Mouse (Mus musculus): ENCODE results near the gene Tmem9b. TPM values are rescaled to one million over a fixed set of nuclear protein-coding genes. Genes with fewer than 3 reads are reported as not detected.
A peak's percentile ranks its signal among the peaks of the same experiment; 100 is the strongest.

The Tmem9b gene
- polyA plus RNA-seq, 1 experiment: 45.8 TPM

DNA sequence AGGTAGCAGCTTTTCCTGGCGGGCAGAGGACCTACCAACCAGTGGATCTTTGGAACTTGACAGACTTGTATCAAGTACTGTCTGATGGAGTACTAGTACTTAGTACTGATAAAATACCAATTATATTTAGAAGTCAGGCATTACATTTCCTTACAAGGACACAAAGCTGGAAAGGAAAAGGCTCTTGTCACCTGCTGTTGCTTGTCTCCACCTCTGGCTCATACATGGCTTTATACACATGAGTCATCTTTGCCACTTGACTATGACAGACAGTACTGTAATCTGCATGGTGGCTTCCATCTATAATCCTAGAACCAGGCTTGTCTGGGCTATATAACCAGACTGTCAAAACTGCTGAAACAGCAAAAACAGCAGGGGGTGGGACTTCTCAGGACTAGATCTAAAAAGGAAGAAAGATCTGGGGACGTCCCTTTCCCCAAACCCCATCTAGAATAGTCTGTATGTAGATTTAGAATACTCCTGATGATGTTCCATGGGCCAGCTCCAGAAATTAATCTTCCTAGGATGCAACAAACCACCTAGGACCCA is 39.2 kb downstream of the Tmem9b start:
- Histone ChIP-seq H3K4me1 (ENCODE audit: control insufficient read depth, insufficient read depth, low read length) (peaks cover 6% of the 10 kb centered on the region), H3K4me3 (ENCODE audit: insufficient read depth, low read length) (no peak overlapping the region), H3K27ac (ENCODE audit: insufficient read depth, low read length) (no peak overlapping the region)
- TF ChIP-seq POLR2A (IDR thresholded peaks at IDR 0.05; ENCODE audit: low read depth, low read length): no peak
- no peak for TF ChIP-seq CTCF (IDR thresholded peaks at IDR 0.05; ENCODE audit: borderline replicate concordance, insufficient read depth, low read length)

DNA sequence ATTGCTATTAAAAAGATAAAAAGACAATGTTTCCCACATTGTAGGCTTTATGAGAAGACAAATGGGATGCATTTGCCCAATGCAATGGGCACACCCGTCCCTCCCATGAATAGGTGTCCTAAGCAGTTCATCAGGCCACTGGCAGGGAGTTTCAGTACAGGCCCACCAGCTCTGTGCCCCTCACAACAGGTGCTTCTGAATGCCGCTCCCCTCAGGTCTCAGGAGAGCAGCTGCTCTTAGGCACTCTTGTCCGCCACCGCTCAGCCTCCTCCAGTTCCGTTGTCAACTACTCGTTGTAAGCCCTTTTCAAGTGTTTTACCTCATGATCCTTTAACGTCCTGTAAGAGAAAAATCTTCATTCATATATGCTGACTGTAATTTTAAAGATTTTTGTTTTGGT is 40.5 kb downstream of the Tmem9b start:
- TF ChIP-seq POLR2A (IDR thresholded peaks at IDR 0.05; ENCODE audit: low read depth, low read length): no peak
- no peak for TF ChIP-seq CTCF (IDR thresholded peaks at IDR 0.05; ENCODE audit: borderline replicate concordance, insufficient read depth, low read length)
- no peak overlapping the region for H3K4me3 ChIP-seq (ENCODE audit: insufficient read depth, low read length)
- peaks cover 12% of the 10 kb centered on the region for H3K4me1 ChIP-seq (ENCODE audit: control insufficient read depth, insufficient read depth, low read length)
- H3K27ac ChIP-seq (ENCODE audit: insufficient read depth, low read length): no peak overlapping the region

DNA sequence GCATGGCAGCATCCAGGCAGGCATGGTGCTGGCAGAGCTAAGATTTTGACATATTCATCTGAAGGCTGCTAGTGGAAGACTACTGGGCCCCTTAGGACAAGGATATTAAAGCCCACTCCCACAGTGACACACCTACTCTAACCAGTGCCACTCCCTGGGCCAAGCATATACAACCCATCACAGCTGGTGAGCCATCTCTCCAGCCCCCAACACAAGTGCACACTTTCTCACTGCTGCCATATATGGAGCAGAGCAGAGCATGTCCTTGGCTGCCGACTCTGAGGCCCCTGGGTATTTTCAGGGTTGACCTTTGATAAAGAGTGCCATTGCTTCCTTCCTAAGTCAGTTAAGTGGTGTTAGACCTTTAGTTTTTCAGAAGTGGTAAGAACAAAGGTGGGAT is 42.6 kb downstream of the Tmem9b start:
- no peak overlapping the region for H3K4me3 ChIP-seq (ENCODE audit: insufficient read depth, low read length)
- no peak overlapping the region for H3K27ac ChIP-seq (ENCODE audit: insufficient read depth, low read length)

DNA sequence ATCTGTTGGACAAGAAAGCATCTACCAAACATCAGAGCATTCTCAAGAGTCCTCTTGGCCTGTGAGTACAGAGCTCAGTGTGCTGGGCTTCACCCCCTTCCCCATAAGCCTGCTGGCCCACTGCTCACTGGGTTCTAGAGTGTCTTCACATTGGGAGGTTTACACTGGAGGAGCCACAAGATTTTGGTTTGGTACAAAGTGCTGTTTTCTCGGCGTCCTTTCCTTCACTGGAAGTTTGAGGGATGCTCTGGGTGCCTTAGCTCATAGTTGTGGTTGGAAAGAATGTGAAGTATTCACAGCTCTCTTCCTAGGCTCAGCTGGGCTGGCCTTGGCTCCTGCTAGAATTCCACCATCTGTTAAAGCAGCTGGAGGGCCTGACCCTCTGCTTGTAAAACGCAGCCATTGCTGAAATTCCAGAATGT is 43.7 kb downstream of the Tmem9b start:
- TF ChIP-seq POLR2A (IDR thresholded peaks at IDR 0.05; ENCODE audit: low read depth, low read length): no peak
- no peak for TF ChIP-seq CTCF (IDR thresholded peaks at IDR 0.05; ENCODE audit: borderline replicate concordance, insufficient read depth, low read length)
- H3K4me3 ChIP-seq (ENCODE audit: insufficient read depth, low read length): no peak overlapping the region
- peak overlapping the region; percentile 80 for H3K27ac ChIP-seq (ENCODE audit: insufficient read depth, low read length)
- H3K4me1 ChIP-seq (ENCODE audit: control insufficient read depth, insufficient read depth, low read length): peaks cover 15% of the 10 kb centered on the region

More for the DNA sequence above, 42.6 kb downstream of the Tmem9b start:
- peaks cover 15% of the 10 kb centered on the region for H3K4me1 ChIP-seq (ENCODE audit: control insufficient read depth, insufficient read depth, low read length)
- no peak for TF ChIP-seq POLR2A (IDR thresholded peaks at IDR 0.05; ENCODE audit: low read depth, low read length)
- no peak for TF ChIP-seq CTCF (IDR thresholded peaks at IDR 0.05; ENCODE audit: borderline replicate concordance, insufficient read depth, low read length)

DNA sequence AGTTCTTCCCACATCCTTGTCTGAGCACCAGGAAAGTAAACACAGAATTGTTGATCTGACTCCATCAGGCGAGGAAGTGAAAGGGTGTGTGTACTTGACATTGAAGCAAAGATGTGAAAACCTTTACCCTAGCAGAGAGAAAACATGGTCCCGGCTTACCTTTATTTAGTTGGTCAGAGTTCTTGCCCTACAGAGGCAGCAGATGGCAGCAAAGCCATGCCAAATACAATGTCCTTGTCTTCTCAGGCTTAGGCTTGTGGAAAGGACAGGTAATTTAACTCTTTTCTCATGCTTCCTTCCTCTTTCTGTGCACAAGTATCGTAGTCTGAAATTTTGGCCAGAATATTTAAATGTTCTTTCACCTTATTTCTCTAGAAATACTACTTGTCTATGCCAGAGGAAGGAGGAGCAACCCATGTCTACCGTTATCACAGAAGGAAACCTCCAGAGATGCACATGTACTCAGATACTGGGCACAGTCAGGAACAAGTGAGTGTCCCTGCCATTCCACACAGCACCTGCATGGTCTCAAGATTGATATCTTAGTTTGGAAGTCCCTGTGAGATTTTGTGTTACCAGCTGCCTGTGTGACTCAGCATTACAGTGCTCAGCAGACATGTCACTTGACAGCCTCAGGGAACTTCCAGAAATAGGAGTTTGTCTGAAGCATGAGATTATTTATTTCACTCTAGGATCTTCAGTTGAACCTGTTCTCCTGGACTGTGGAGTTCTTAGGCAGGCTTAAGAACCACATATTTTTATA is 45.5 kb downstream of the Tmem9b start:
- H3K27ac ChIP-seq (ENCODE audit: insufficient read depth, low read length): no peak overlapping the region
- TF ChIP-seq POLR2A (IDR thresholded peaks at IDR 0.05; ENCODE audit: low read depth, low read length) (no peak), CTCF (IDR thresholded peaks at IDR 0.05; ENCODE audit: borderline replicate concordance, insufficient read depth, low read length) (peak; percentile 31; the same call in 1 of the 2 replicates)
- H3K4me3 ChIP-seq (ENCODE audit: insufficient read depth, low read length): no peak overlapping the region
- H3K4me1 ChIP-seq (ENCODE audit: control insufficient read depth, insufficient read depth, low read length): peaks cover 15% of the 10 kb centered on the region

DNA sequence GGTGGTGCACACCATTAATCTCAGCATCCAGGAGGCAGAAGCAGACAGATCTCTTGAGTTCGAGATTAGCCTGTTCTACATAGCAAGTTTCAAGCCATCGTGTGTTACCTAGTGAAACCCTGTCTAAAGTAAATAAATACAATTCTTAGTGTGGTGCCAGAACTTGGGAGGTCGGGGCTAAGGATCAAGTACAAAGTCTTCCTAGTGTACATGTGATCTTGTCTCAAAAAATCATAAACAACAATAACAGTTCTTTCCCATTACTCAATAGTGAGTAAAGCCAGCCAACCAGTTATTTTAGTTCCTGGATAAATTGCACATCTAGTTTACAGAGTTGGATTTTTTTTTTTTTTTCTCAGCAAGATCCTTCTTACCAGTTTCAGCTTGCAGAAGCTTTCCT is 48.2 kb downstream of the Tmem9b start:
- TF ChIP-seq CTCF (IDR thresholded peaks at IDR 0.05; ENCODE audit: borderline replicate concordance, insufficient read depth, low read length): no peak
- no peak for TF ChIP-seq POLR2A (IDR thresholded peaks at IDR 0.05; ENCODE audit: low read depth, low read length)
- peaks cover 14% of the 10 kb centered on the region for H3K4me1 ChIP-seq (ENCODE audit: control insufficient read depth, insufficient read depth, low read length)
- no peak overlapping the region for H3K27ac ChIP-seq (ENCODE audit: insufficient read depth, low read length)

DNA sequence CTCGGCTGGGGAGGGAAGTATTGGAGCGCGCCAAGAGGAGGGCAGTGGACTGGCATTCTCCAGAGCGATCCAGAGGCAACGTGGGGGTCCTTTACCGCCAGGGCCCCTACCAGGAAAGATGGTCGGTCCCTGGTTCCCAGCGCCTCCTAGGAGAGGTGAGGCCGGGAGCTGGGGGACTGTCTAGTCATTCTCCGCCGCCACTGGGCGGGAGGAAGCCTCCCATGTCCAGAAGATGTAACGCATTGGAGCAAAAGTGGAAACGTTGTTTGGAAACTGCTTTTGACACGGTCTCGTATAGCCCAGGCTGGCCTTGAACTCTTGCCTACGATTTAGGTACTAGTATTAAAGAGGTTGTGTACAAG is 48.7 kb downstream of the Tmem9b start:
- no peak overlapping the region for H3K27ac ChIP-seq (ENCODE audit: insufficient read depth, low read length)
- H3K4me1 ChIP-seq (ENCODE audit: control insufficient read depth, insufficient read depth, low read length): peaks cover 13% of the 10 kb centered on the region
- TF ChIP-seq POLR2A (IDR thresholded peaks at IDR 0.05; ENCODE audit: low read depth, low read length) (no peak), CTCF (IDR thresholded peaks at IDR 0.05; ENCODE audit: borderline replicate concordance, insufficient read depth, low read length) (no peak)

More for the DNA sequence above, 48.2 kb downstream of the Tmem9b start:
- H3K4me3 ChIP-seq (ENCODE audit: insufficient read depth, low read length): peak overlapping the region; percentile 54

DNA sequence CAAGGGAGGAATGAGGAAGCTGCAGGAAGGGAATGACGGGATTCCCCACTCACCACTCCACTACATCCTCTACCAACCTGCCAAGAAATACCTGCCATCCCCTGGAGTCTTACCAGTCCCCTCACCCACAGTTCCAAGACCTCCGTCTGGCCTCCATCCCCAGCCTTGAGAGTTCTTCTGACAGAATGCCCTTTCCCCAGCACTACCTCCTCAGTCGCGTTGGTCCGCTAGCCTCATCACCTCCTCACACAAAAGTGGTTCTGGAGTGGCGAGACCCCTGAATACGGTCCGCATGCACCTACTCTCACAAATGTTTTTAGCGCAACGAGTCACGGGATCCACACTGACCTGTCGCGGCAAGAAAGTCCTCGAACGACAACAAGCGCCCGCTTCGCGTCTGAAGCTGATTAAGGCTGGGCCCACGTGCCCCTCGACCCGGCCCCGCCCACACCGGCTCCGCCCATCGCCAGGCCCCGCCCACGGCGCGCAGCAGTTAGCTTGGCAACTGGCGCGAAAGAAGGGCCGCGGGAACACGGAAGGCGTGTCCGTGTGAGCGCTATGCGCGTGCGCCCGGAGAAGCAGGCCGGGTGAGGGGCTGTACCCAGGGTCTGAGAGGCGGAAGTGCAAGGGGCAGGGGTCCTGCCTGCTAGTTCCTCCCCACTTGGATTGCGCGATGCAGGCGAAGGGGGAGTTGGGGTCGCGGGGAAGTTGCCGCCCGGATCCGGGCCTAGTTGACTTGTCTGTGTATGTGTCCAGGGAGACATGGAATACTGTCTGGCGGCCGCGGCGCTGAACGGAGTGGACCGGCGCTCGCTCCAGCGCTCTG is 49.3 kb downstream of the Tmem9b start, which contains the start of the genes St5 and Akip1:
Gene St5 (minus strand): TSS at position 416 of the 826 bp plus-strand sequence.
Gene Akip1 (plus strand): TSS at position 501 of the 826 bp plus-strand sequence.
- Histone ChIP-seq H3K27ac (ENCODE audit: insufficient read depth, low read length) (no peak within 1 kb of the TSS), H3K4me3 (ENCODE audit: insufficient read depth, low read length) (peak within 1 kb of the TSS; percentile 54), H3K4me1 (ENCODE audit: control insufficient read depth, insufficient read depth, low read length) (peaks cover 9% of the 10 kb centered on the region)
- TF ChIP-seq CTCF (IDR thresholded peaks at IDR 0.05; ENCODE audit: borderline replicate concordance, insufficient read depth, low read length): no peak
- peak; percentile 83 for TF ChIP-seq POLR2A (IDR thresholded peaks at IDR 0.05; ENCODE audit: low read depth, low read length)

More for the DNA sequence above, 48.7 kb downstream of the Tmem9b start:
- H3K4me3 ChIP-seq (ENCODE audit: insufficient read depth, low read length): peak overlapping the region; percentile 54

DNA sequence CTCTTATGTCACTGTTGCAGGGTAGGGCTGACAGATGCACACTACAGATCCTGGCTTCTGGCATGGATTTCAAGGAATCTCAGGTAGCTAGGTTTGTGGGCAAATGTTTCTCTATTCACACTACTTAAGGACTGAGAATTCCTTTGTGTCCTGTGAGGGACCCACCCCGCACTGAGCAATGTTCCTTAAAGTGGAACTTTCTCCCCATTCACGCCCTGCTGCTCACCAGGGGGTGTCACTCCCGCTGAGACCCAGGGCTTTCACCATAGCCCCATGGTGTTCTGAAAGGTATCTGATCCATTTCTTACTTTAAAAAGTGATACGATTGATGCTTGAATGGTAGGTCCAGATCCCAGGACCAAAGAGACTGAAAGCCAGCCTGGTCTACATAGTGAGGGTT is 50.0 kb downstream of the Tmem9b start:
- Histone ChIP-seq H3K4me3 (ENCODE audit: insufficient read depth, low read length) (no peak overlapping the region), H3K4me1 (ENCODE audit: control insufficient read depth, insufficient read depth, low read length) (peaks cover 6% of the 10 kb centered on the region), H3K27ac (ENCODE audit: insufficient read depth, low read length) (no peak overlapping the region)
- TF ChIP-seq POLR2A (IDR thresholded peaks at IDR 0.05; ENCODE audit: low read depth, low read length): no peak
- no peak for TF ChIP-seq CTCF (IDR thresholded peaks at IDR 0.05; ENCODE audit: borderline replicate concordance, insufficient read depth, low read length)
